Mouse (Mus musculus) WW6 (cell line): ENCODE measurements around the gene Tacc2.
A peak's percentile ranks its signal among the peaks of the same experiment; 100 is the strongest.

ENCODE experiments used
- DNase-seq: peaks from one replicate; pipeline ENCODE4 v3.0.0-alpha.2; 2013; ENCODE audit warnings: low read depth, low spot score

Gene Tacc2

DNA sequence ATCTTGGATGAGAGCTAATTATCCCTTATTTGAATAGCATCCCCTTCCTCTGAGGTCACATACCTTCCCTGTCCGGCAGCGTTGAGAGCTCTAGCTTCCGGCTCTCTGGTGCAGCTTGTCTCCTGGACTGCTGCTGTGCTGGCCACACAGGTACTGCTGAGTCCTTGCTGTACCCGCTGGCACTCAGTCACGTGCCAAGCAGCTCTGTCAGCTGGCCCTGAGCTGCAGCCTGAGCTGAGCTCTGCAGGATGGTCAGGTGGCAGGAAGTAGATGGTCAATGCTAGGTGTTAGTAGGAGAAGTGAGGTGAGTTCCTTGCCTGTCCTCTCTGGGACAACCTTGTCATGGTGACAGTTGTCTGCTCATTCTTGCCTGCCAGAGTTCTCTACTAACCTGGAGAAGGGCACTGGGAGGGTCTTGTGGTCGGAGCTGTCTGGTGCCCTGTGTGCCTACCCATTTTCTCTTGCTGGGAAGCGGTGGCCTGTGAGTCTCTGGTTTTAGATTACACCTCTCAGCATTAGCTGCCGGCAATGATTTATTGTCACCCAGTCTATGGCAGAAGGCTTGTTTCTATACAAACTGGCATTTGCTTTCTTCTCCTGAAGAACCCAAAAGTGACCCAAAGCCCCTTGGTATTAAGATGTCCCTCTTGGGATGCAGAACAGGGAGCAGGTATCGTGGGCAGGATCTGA lies 143.6 kb downstream of the Tacc2 start:
- DNase-seq: no peak

DNA sequence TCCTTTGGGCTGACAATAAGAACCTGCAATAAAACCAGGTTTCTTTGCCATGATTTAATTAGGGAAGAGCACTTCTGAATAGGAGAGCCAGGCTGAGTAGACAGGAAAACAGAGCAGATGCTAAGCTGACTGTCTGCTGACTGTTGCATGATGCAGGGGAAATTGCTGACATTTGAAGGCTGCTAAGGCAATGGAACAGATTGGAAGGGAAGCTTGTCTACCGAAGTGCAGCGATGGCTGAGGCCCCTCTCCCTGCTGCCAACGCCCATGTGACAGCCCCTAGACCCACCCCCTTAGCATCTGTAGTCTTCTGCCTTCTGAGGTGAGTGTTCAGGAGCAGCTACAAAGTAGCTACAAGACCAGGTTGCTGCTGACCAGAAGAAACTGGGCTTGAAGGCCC lies 148.9 kb downstream of the Tacc2 start:
- no peak for DNase-seq

DNA sequence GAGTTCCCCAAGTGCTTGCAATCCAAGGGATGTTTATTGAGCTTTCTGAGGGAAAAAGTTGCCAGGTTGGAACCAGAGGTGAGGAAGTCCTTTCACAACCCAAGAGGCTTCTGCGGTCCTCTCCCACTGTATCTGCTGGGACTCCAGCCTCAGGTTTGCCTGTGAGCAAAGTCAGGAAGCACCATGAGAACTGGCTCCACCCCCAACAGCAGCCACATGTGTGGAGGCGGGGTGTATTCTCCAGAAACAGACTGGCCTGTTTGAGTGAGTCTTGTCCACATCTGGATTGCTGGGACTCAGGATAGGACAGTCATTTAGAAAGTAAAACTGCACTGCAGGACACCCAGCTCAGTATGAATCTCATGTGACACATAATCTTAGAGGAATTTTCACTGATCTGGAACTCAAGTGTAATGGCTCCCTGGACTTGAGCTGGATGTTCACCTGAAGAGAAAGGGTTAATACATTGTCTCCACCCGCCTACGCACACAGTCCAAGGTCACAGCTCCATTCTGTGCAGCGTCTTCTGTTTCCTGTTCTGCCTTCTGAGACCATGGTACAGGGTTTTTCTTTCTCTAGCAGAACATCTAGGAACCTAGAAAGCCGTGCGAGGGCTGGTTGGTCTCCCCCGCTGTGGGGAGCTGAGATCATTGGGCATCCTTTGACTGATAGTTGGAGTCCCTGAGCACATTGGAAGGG lies 149.6 kb downstream of the Tacc2 start:
- DNase-seq: no peak

DNA sequence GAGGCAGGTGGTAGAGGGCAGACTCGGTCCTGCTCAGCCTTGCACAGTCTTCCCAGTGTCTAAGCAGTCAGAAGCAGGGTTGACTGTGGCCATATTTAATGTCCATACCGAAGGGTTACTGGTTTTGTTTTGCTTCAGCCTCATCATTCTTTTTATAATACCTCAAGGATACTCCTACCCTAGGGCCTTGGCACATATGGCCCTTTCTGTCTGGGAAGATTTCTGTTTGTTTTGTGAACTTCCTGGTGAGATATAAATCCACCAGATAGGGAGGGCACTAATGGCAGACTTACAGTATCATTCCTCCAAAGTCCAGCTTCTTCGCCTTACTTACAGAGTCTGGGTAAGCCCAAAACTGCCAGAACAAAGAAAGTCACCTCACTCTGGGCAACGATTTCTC lies 150.3 kb downstream of the Tacc2 start:
- DNase-seq: no peak

DNA sequence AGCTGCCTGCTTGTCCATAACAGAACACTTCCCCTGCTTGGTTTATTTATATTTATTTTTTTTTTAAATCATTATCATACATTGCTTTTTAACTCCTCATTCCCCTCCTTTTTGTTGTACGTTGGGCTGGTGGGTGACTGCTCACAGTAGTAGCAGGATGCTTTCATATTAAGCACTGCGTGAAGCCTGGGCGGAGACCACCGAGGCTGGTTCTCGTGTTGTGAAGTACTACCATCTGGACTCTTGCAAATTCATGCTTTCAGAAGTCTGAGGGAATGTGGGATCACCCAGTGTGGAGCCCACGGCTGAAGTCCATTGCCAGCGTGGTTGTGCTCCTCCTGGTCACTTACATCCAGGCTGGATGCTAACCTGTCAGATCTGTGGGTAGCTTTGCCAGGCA lies 154.6 kb downstream of the Tacc2 start:
- DNase-seq: no peak

DNA sequence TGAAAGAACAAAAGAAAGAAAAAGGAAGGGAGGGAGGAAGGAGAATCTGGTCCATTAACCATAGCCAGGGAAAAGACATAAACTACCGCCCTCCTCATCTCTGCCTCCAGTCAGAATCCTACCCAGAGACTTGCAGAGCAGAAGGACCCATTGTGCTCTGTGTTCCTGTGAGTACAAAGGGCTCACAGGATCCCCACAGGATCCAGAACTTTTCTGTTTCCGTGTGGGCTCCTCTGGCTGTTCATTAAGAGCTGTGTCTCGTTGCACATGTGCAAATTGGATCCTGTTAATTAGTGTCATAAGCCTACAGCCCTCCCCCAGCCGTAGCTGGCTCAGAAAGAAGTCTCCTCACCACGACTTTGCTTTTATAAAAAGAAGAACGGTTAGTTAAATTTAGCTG lies 155.7 kb downstream of the Tacc2 start:
- DNase-seq: no peak

DNA sequence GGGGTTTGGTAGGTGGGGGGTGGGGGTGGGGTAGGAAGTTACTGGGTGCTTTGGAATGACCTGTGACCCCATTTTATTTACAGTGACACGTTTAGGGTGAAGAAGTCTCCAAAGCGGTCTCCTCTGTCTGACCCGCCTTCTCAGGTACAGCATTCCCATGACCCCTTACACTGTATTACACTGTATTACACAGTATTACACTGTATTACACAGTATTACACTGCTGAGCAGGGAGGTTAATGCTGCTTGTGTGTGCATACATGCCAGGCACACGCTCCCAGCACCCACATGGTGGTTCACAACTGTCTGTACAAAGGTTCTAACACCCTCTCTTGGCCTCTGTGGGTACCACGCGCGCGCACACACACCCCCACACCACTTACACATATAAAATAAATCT lies 156.2 kb downstream of the Tacc2 start:
- DNase-seq: no peak

DNA sequence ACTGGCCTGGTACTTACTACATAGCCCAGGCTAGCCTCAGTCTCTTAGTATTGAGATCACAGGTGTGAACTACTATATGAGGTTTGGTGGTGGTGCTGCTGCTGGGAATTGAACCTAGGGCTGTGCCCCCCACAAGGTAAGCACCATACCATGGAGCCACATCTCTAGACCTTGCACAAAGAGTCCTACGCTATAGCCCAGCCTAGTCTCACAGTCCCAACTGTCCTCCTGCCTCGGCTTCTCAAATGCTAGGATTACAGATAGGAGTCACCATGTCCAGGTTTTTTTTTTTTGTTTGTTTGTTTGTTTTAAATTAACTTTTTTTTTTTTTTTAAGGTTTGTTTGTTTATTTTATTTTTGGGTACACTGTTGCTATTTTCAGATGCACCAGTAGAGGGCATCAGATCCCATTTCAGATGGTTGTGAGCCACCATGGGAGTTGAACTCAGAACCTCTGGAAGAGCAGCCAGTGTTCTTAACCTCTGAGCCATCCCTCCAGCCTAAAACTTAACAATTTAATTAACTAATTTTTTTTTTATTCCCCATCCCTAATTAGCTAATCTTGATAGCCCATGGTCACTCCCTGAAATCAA lies 157.1 kb downstream of the Tacc2 start:
- no peak for DNase-seq

DNA sequence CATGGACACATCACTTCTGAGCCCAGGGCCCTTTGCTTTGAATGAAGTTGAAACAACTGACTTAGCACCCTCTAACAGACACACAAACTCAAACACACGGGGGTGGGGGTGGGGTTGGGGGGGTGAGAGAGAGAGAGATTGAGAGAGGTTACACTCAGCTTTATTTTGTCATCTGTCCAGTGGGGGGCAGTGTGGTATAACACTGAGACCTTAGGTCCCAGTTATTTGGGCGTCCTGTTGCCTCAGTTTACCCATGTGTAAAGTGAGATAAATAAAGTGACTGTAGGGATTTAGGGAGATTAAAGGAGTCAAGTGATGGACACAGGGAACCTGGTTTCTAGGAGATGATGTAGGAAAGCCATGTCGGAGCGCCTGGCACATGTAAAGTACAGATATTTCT lies 163.9 kb downstream of the Tacc2 start:
- no peak for DNase-seq

DNA sequence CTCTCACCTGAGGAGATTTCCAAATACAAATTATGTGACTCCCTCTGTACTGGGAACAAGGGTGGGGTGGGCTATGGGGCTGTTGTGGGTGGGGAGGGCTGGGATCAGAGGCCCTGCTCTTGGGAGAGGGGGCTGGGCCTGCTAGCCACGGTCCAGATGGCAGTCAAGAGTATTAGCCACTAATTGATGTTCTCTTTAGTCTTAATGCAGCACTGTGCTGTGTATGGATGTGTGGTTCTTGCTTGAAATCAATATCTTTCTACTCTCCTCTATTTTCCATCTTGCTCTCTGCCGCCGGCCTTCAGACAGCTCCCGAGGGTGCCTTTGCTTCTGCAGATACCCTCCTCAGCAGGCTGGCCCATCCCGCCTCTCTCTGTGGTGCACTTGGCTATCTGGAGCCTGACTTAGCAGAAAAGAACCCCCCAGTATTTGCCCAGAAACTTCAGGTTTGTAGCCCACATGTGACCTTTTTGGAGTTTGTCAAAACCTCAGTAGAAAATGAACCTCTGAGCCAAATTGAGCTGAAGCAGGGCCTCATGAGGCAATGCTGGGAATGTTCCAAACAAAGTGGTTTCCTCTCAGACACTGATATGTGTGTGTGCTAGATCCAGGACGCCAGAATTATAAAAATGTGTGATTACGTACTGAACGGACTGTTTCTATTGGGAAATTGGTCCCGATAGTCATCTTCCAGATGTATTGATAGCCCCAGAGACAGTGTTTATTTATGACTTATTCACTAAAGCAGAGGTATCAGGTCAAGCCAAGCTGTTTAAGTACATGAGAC lies 166.2 kb downstream of the Tacc2 start:
- DNase-seq: no peak

DNA sequence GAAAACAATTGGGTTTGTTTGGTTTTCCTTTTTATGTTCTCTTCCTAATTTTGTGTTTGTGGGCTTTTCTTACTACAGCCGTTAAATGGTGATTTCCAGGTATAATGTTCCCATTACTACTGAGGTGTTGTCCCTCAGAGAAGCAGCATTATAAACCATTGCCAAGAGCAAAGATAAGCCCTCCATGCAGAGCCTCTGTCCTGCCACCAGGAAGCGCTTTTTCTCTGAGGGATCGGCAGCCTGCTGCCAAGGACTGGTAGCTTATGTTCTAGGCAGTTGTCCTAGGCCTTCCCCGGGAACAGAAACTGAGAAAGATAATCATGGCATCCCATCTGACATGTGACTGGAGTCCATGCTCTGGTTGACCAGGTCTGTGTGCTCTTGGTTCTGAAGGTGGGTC lies 171.9 kb downstream of the Tacc2 start:
- no peak for DNase-seq

DNA sequence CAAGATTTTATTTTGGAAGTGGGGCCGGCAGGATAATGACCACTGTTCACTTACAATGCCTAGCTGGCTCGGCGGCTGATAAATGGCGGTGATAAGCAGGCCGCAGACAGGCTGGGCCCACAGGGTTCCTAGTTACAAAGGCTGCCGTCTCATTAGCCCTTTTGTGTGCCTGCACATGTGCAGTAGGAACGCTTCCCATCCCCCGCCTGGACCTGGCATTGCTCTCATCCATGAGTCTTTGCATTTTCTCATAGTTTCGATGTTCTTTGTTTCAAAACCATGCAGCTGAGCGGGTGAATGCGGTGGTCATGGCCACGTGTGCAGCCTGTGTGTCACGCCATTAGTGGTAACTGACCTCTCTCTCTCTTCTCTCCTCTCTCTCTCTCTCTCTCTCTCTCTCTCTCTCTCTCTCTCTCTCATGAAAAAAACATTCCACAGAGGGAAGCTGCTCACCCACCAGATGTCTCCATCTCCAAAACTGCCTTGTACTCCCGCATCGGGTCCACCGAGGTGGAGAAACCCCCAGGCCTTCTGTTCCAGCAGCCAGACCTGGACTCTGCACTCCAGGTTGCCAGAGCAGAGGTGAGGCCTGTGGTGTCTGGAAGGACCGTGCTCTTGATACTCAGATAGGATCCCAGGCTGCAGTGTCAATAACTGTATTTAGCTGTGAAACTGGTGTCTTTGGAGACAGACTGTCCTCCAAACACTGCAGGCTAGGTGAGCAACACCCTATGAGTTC lies 173.7 kb downstream of the Tacc2 start:
- no peak for DNase-seq

DNA sequence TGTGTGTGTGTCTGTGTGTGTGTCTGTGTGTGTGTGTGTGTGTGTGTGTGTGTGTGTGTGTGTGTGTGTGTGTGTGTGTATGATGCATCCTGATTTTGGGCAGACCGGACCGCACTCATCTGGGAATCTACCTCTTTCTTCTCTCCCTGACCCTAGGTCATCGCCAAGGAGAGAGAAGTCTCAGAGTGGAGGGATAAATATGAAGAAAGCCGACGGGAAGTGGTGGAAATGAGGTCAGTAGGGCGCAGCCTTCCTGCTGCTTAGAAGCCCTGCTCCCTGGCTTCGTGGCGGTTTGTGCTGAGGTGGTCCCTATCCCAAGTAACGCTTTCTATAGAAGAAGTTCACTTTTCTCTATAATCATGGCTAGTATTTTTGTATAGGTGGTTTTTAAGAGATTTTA lies 174.4 kb downstream of the Tacc2 start:
- DNase-seq: no peak

DNA sequence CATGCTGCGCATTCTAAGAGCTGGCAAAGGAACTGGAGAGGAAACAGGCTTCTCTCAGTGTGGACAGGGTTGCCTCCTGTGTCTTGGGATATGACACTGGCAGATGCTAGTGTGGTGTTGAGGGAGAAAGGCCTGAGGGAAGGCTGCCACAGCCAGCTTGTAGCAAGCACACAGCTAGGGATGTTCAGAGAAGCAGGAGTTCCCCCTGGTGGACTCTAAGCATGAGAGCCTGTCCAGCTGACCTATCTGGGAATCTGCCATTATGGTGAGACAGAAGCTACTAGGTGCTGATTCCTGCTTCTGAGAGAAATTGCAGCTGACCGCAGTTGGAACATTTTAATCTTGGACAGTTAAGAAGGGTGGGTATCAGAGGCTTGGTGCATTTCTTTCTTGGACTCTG lies 177.6 kb downstream of the Tacc2 start:
- DNase-seq: no peak

DNA sequence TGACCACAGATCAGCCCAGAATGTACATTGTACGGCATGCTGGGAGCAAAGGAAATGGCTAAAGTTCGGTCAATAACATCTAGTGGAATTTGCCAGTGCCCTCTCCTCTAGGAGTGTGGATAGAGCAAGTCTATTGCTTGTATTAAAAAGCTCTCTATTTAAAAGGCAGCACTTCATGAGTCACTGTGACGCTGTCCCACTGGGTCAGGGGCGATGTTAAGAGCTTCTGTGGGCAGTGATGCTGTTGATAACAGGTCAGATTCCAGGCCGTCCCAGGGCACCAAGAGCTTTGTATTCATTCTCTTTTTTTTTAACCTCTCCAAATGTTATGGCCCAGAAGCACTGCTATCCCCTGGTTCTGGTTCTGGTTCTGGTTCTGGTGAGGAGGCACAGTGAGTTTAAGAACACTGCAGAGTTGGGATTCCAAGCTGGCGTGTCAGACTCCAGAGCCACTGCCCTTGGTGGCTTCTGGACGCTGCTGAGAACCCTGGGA lies 179.2 kb downstream of the Tacc2 start:
- no peak for DNase-seq

DNA sequence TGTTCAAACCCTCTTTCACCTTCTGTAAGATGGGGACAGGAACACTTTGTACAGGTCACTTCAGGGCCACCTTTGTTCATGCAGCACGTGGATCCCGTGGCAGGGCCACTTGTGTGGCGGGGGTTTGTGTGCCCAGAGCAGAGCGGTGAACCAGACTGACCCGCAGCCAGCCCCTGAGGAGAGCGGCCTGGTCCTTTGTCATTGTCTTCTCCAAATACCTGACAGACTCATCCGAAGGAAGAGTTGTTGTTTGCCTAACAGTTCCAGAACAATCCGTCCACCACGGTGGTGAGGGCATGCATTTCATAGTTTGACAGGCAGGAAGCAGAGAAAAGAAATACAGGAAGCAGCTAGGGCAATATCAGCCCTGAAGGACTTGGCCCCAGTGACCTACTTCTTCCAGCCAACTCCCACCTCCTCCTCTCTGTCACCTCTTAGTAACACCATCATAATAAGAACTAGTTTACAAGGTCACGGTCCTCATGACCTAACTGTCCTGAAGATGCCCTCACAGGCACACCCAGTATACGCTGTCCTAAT lies 180.2 kb downstream of the Tacc2 start:
- DNase-seq: no peak

DNA sequence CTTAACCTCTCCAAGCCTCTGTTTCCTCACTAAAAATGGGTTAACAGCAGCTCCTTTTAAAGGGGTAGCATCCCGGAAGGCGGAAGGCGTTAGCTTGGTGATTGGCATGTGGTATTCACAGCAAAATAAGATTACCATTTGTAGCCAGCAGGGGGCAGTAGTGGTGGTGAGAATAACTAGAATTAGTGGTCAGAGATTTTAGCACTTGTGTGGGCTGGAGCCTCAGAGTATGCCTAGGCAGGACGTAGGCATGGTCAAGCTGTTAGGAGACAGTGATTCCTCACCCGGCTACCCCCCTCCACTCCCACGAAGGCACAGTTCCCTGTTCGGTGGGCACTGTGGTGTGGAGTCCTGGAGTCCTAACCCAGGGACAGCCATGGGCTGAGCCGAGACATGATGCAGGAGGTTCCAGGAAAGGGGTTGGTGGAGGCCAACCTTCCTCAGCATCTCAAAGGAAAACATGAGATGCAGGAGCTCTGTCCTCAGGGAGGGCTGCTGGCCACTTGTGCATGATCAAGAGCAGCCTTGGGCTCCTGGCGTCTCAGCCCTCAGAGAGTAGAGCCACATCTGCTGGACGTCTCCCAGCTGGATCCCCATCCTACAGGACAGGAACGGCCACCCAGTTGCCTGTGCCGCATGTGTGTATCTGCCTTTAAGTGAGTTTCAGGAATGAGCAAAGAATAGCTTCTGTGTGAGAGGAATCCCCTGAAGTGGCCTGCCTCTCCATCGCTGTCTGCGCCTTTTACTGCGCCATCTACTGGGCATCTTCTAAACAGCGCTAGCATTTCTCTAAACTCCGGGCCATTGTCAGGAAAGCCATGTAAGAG lies 185.0 kb downstream of the Tacc2 start:
- peak; percentile 55 for DNase-seq

DNA sequence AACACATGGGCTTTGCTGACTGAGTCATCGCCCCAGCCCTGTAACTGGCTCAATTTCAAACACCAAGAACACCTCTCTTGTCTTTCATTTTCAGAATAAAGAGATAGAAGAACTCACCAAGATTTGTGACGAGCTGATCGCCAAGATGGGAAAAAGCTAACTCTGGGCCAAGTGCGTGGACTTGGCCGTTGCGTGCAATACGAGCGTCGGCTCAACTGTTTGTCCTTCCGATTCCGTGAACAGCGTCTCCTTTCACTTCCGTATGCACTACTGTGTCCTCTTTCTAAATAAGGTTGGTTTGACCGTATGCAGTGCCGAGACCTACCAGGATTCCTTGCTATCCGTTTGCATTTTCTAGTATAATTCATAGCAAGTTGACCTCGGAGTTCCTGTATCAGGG lies 186.9 kb downstream of the Tacc2 start:
- no peak for DNase-seq

DNA sequence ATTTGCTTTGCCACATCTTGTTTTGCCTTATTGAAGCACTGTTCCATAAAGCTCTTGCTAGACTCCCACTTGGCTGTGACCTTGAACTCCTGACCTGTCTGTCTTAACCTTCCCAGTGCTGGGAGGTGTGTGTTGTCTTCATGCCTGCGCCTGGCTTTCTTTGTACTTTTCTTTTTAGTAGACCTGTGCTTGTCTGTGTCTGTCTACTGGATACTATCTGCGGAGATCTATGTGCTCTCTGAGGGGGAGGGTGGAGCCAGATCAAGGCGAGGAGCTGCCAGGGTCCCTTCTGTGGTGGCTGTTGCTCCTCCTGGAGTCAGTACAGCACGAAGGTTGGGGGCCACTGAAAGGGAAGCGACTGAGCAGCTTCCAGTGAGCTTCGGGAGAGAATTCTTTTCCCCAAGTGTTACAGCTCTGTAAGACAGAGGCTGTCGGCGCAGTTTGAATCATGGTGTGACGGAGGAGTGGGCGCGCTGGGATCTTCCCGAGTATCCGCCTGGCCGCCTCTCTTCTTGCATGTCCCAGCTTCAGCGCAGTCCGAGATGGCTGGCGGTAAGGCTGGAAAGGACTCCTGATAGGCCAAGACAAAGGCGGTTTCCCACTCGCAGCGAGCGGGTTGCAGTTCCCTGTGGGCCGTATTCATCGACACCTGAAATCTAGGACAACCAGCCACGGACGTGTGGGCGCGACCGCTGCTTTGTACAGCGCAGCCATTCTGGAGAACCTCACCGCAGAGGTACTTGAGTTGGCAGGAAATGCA lies 189.4 kb downstream of the Tacc2 start:
- DNase-seq: no peak

DNA sequence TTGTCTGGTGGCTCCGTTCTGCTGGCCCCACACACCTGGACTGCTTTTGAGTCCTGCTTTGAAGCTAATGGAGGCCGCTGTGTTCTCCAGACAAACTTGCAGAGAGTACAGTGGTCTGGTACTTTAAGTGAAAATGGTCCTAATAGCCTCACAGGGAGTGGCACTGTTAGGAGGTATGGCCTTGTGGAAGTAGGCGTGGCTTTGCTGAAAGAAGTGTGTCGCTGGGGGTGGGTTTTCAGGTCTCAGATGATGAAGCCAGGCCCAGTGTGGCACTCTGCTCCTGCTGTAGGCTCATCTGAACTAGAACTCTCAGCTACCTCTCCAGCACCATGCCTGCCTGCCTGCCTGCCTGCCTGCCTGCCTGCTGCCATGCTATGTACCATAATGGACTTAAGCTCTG lies 190.9 kb downstream of the Tacc2 start:
- no peak for DNase-seq
